Mouse (Mus musculus): ENCODE measurements around the gene Sytl1.

DNA sequence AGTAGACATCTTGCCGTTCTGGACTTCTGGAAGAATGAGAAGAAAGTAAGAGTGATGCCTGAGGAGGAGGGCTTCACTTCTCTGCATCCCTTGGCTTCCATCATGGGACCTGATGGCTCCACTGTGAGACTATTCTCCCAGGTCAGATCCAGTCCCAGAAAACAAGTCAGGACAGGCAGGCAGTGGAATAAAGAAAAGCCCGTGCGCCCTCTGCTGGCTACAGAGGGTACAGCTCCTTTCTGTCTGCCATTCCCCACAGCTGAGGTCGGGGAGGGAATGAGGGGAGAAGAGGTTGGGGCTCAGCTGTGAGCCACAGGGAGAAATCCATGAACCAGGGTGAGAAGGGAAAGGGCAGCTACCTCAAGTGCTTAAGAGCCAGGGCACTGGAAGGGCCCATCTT, 38.9 kb upstream of the Sytl1 start:
- TF ChIP-seq POLR2A (IDR thresholded peaks at IDR 0.05; ENCODE audit: extremely low read depth, insufficient read depth, low read length) (no peak), CTCF (IDR thresholded peaks at IDR 0.05; ENCODE audit: extremely low read depth, insufficient read depth, low read length) (peak; percentile 73)

Measured in cortical plate, adult 2 months (tissue).